Mouse (Mus musculus) central nervous system, embryonic 18 days (tissue): ENCODE results near the gene Gm10139. TPM values are rescaled to one million over a fixed set of nuclear protein-coding genes. Genes with fewer than 3 reads are reported as not detected.

Experiments used
- polyA plus RNA-seq: library from polyadenylated mRNA; depleted of rRNA; stranded (reverse); fragments of >200 nt; gene quantifications from 2 replicates; pipeline ENCODE4 v1.2.3, GENCODE M21; 2012; rRNA removed

The Gm10139 gene
- not detected in 2 replicates for polyA plus RNA-seq

DNA sequence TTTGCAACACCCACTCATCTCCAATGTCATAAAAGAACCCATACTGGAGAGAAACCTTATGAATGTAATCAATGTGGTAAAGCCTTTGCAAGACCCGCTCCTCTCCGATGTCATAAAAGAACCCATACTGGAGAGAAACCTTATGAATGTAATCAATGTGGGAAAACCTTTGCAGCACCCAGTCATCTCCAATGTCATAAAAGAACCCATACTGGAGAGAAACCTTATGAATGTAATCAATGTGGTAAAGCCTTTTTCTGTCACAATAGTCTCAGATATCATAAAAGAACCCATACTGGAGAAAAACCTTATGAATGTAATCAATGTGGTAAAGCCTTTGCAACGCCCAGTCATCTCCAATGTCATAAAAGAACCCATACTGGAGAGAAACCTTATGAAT, at the start of gene Gm10139:
TSS of gene Gm10139 (plus strand) at position 301 of the 400 bp plus-strand sequence.

Other genes starting within 250 kb of the Gm10139 start
- gene Zfp369, start 233.9 kb upstream of the Gm10139 start, polyA plus RNA-seq = 55.5 and 58.2 TPM in 2 replicates